Mouse (Mus musculus) naive thymus-derived CD4-positive, alpha-beta T cell, adult 2 months (primary cell): ENCODE measurements around the gene Eea1.
"Not testable (repeated sequence)": the region's sequence is repeated elsewhere in the genome, so short reads cannot be mapped to it uniquely, and the experiment has no call there.

Source experiments
- DNase-seq: peaks from one replicate; pipeline ENCODE4 v3.0.0-alpha.2; 2011; ENCODE audit warnings: low read depth

The Eea1 gene

GRCm38 (mm10) chr10:95940046-95940900 is at the start of gene Eea1:
Gene Eea1 (plus strand): TSS chr10:95940650.
- peak; percentile 53 for DNase-seq

GRCm38 (mm10) chr10:95891214-95891960 is 49.1 kb upstream of the Eea1 start:
- no peak for DNase-seq

- DNase-seq = no peak
These were observed 48.3 kb upstream of the Eea1 start for GRCm38 (mm10) chr10:95892132-95892531.

GRCm38 (mm10) chr10:95893291-95893932 is 47.0 kb upstream of the Eea1 start:
- DNase-seq = no peak

- DNase-seq = no peak
These were observed 46.2 kb upstream of the Eea1 start for GRCm38 (mm10) chr10:95894036-95894855.

GRCm38 (mm10) chr10:95894856-95895386 is 45.5 kb upstream of the Eea1 start:
- DNase-seq = peak; percentile 78

GRCm38 (mm10) chr10:95898471-95899154 is 41.8 kb upstream of the Eea1 start:
- DNase-seq = peak; percentile 50

GRCm38 (mm10) chr10:95904668-95905067 is 35.8 kb upstream of the Eea1 start:
- no peak for DNase-seq

- no peak for DNase-seq
These were observed 31.1 kb upstream of the Eea1 start for GRCm38 (mm10) chr10:95909246-95909909.

- no peak for DNase-seq
These were observed 29.4 kb upstream of the Eea1 start for GRCm38 (mm10) chr10:95911016-95911415.

- DNase-seq = peak; percentile 16
These were observed 25.8 kb upstream of the Eea1 start for GRCm38 (mm10) chr10:95914434-95915174.

GRCm38 (mm10) chr10:95918716-95919115 is 21.7 kb upstream of the Eea1 start:
- DNase-seq = no peak

- no peak for DNase-seq
These were observed 16.9 kb upstream of the Eea1 start for GRCm38 (mm10) chr10:95923263-95924217.

- not testable (repeated sequence) for DNase-seq
These were observed 6.8 kb upstream of the Eea1 start for GRCm38 (mm10) chr10:95933631-95934030.

- peak; percentile 50 for DNase-seq
These were observed 684 bp downstream of the Eea1 start for GRCm38 (mm10) chr10:95940901-95941767.

GRCm38 (mm10) chr10:95941768-95942425 is 1.4 kb downstream of the Eea1 start:
- peak; percentile 46 for DNase-seq

- DNase-seq = no peak
These were observed 4.6 kb downstream of the Eea1 start for GRCm38 (mm10) chr10:95945086-95945485.
